Mouse (Mus musculus): ENCODE results near the gene Vmp1. TPM values are rescaled to one million over a fixed set of nuclear protein-coding genes. Genes with fewer than 3 reads are reported as not detected.

Vmp1 gene
- polyA plus RNA-seq, 1 experiment from 2014 or later: 88.7 TPM

GRCm38 (mm10) chr11:86610239-86610638 lies 73.4 kb downstream of the Vmp1 start:
- Histone ChIP-seq H3K4me2 (ENCODE audit: low read depth, severe bottlenecking) (no peak overlapping the region), H3K9ac (ENCODE audit: low read length) (no peak overlapping the region), H3K4me1 (ENCODE audit: control insufficient read depth, insufficient read depth, low read length) (no peaks in the 10 kb centered on the region), H3K36me3 (ENCODE audit: control insufficient read depth, insufficient read depth, low read length) (peaks cover 3% of the 10 kb centered on the region; the same call in 1 of the 2 replicates), H3K27ac (replicated peaks; ENCODE audit: low read depth, low read length) (no peak overlapping the region), H3K27me3 (ENCODE audit: control insufficient read depth, insufficient read depth, low read length) (no peaks in the 10 kb centered on the region), H3K4me3 (ENCODE audit: low read depth, low read length) (no peak overlapping the region), H3K9me3 (ENCODE audit: control insufficient read depth, low read length) (no peaks in the 10 kb centered on the region)
- WGBS: 92% methylated on average over 3 of the region's 3 CpGs
- ATAC-seq (ENCODE audit: insufficient number of reproducible peaks, low FRiP score, low TSS enrichment, low read depth) (no peak), DNase-seq (ENCODE audit: low spot score) (no peak)

- H3K9ac ChIP-seq (ENCODE audit: low read length): no peak overlapping the region
- no peaks in the 10 kb centered on the region for H3K9me3 ChIP-seq (ENCODE audit: control insufficient read depth, low read length)
- no peaks in the 10 kb centered on the region for H3K4me1 ChIP-seq (ENCODE audit: control insufficient read depth, insufficient read depth, low read length)
- H3K4me2 ChIP-seq (ENCODE audit: low read depth, severe bottlenecking): no peak overlapping the region
- ATAC-seq (ENCODE audit: insufficient number of reproducible peaks, low FRiP score, low TSS enrichment, low read depth) (no peak), DNase-seq (ENCODE audit: low spot score) (no peak)
- WGBS: 91% methylated on average over 2 of the region's 2 CpGs
- H3K4me3 ChIP-seq (ENCODE audit: low read depth, low read length): no peak overlapping the region
- peaks cover 3% of the 10 kb centered on the region; the same call in 1 of the 2 replicates for H3K36me3 ChIP-seq (ENCODE audit: control insufficient read depth, insufficient read depth, low read length)
- H3K27me3 ChIP-seq (ENCODE audit: control insufficient read depth, insufficient read depth, low read length): no peaks in the 10 kb centered on the region
- H3K27ac ChIP-seq (replicated peaks; ENCODE audit: low read depth, low read length): no peak overlapping the region
These were observed 75.8 kb downstream of the Vmp1 start for GRCm38 (mm10) chr11:86607808-86608350.

- Histone ChIP-seq H3K4me2 (ENCODE audit: low read depth, severe bottlenecking) (no peak overlapping the region), H3K9me3 (ENCODE audit: control insufficient read depth, low read length) (no peaks in the 10 kb centered on the region), H3K4me3 (ENCODE audit: low read depth, low read length) (no peak overlapping the region), H3K9ac (ENCODE audit: low read length) (no peak overlapping the region), H3K27me3 (ENCODE audit: control insufficient read depth, insufficient read depth, low read length) (no peaks in the 10 kb centered on the region), H3K27ac (replicated peaks; ENCODE audit: low read depth, low read length) (no peak overlapping the region), H3K36me3 (ENCODE audit: control insufficient read depth, insufficient read depth, low read length) (peaks cover 3% of the 10 kb centered on the region; the same call in 1 of the 2 replicates), H3K4me1 (ENCODE audit: control insufficient read depth, insufficient read depth, low read length) (no peaks in the 10 kb centered on the region)
- 89% methylated on average over 2 of the region's 2 CpGs for WGBS
- DNase-seq (ENCODE audit: low spot score) (no peak), ATAC-seq (ENCODE audit: insufficient number of reproducible peaks, low FRiP score, low TSS enrichment, low read depth) (no peak)
These were observed 76.9 kb downstream of the Vmp1 start for GRCm38 (mm10) chr11:86606621-86607339.

- DNase-seq (ENCODE audit: low spot score) (no peak), ATAC-seq (ENCODE audit: insufficient number of reproducible peaks, low FRiP score, low TSS enrichment, low read depth) (no peak)
- Histone ChIP-seq H3K27me3 (ENCODE audit: control insufficient read depth, insufficient read depth, low read length) (no peaks in the 10 kb centered on the region), H3K4me2 (ENCODE audit: low read depth, severe bottlenecking) (no peak overlapping the region), H3K4me3 (ENCODE audit: low read depth, low read length) (no peak overlapping the region), H3K9me3 (ENCODE audit: control insufficient read depth, low read length) (no peaks in the 10 kb centered on the region), H3K4me1 (ENCODE audit: control insufficient read depth, insufficient read depth, low read length) (no peaks in the 10 kb centered on the region), H3K27ac (replicated peaks; ENCODE audit: low read depth, low read length) (no peak overlapping the region), H3K9ac (ENCODE audit: low read length) (no peak overlapping the region), H3K36me3 (ENCODE audit: control insufficient read depth, insufficient read depth, low read length) (peaks cover 3% of the 10 kb centered on the region; the same call in 1 of the 2 replicates)
- 94% methylated on average over 5 of the region's 5 CpGs for WGBS
These were observed 78.7 kb downstream of the Vmp1 start for GRCm38 (mm10) chr11:86604732-86605520.

- H3K27ac ChIP-seq (replicated peaks; ENCODE audit: low read depth, low read length): no peak overlapping the region
- no peak for ATAC-seq (ENCODE audit: insufficient number of reproducible peaks, low FRiP score, low TSS enrichment, low read depth)
- no peak overlapping the region for H3K4me2 ChIP-seq (ENCODE audit: low read depth, severe bottlenecking)
- H3K4me1 ChIP-seq (ENCODE audit: control insufficient read depth, insufficient read depth, low read length): no peaks in the 10 kb centered on the region
- no peak for DNase-seq (ENCODE audit: low spot score)
- no peaks in the 10 kb centered on the region for H3K9me3 ChIP-seq (ENCODE audit: control insufficient read depth, low read length)
- H3K36me3 ChIP-seq (ENCODE audit: control insufficient read depth, insufficient read depth, low read length): peaks cover 3% of the 10 kb centered on the region; the same call in 1 of the 2 replicates
- 92% methylated on average over 3 of the region's 3 CpGs for WGBS
- H3K27me3 ChIP-seq (ENCODE audit: control insufficient read depth, insufficient read depth, low read length): no peaks in the 10 kb centered on the region
- H3K9ac ChIP-seq (ENCODE audit: low read length): no peak overlapping the region
- H3K4me3 ChIP-seq (ENCODE audit: low read depth, low read length): no peak overlapping the region
These were observed 79.3 kb downstream of the Vmp1 start for GRCm38 (mm10) chr11:86604289-86604688.

- no peak overlapping the region for H3K4me3 ChIP-seq (ENCODE audit: low read depth, low read length)
- H3K27me3 ChIP-seq (ENCODE audit: control insufficient read depth, insufficient read depth, low read length): no peaks in the 10 kb centered on the region
- DNase-seq (ENCODE audit: low spot score): no peak
- H3K27ac ChIP-seq (replicated peaks; ENCODE audit: low read depth, low read length): no peak overlapping the region
- H3K4me1 ChIP-seq (ENCODE audit: control insufficient read depth, insufficient read depth, low read length): no peaks in the 10 kb centered on the region
- H3K4me2 ChIP-seq (ENCODE audit: low read depth, severe bottlenecking): no peak overlapping the region
- ATAC-seq (ENCODE audit: insufficient number of reproducible peaks, low FRiP score, low TSS enrichment, low read depth): no peak
- no peaks in the 10 kb centered on the region for H3K9me3 ChIP-seq (ENCODE audit: control insufficient read depth, low read length)
- H3K36me3 ChIP-seq (ENCODE audit: control insufficient read depth, insufficient read depth, low read length): peaks cover 3% of the 10 kb centered on the region; the same call in 1 of the 2 replicates
- 77% methylated on average over 1 of the region's 1 CpGs for WGBS
- no peak overlapping the region for H3K9ac ChIP-seq (ENCODE audit: low read length)
These were observed 79.9 kb downstream of the Vmp1 start for GRCm38 (mm10) chr11:86603719-86604118.

GRCm38 (mm10) chr11:86602116-86602515 lies 81.5 kb downstream of the Vmp1 start:
- 68% methylated on average over 3 of the region's 3 CpGs for WGBS
- Histone ChIP-seq H3K4me3 (ENCODE audit: low read depth, low read length) (no peak overlapping the region), H3K4me2 (ENCODE audit: low read depth, severe bottlenecking) (no peak overlapping the region), H3K4me1 (ENCODE audit: control insufficient read depth, insufficient read depth, low read length) (no peaks in the 10 kb centered on the region), H3K9ac (ENCODE audit: low read length) (no peak overlapping the region), H3K27me3 (ENCODE audit: control insufficient read depth, insufficient read depth, low read length) (no peaks in the 10 kb centered on the region), H3K27ac (replicated peaks; ENCODE audit: low read depth, low read length) (no peak overlapping the region), H3K36me3 (ENCODE audit: control insufficient read depth, insufficient read depth, low read length) (peaks cover 3% of the 10 kb centered on the region; the same call in 1 of the 2 replicates), H3K9me3 (ENCODE audit: control insufficient read depth, low read length) (no peaks in the 10 kb centered on the region)
- DNase-seq (ENCODE audit: low spot score) (no peak), ATAC-seq (ENCODE audit: insufficient number of reproducible peaks, low FRiP score, low TSS enrichment, low read depth) (no peak)

GRCm38 (mm10) chr11:86600209-86600557 lies 83.5 kb downstream of the Vmp1 start:
- H3K27ac ChIP-seq (replicated peaks; ENCODE audit: low read depth, low read length): no peak overlapping the region
- H3K36me3 ChIP-seq (ENCODE audit: control insufficient read depth, insufficient read depth, low read length): no peaks in the 10 kb centered on the region
- no peaks in the 10 kb centered on the region for H3K4me1 ChIP-seq (ENCODE audit: control insufficient read depth, insufficient read depth, low read length)
- 81% methylated on average over 7 of the region's 7 CpGs for WGBS
- H3K9ac ChIP-seq (ENCODE audit: low read length): no peak overlapping the region
- no peaks in the 10 kb centered on the region for H3K9me3 ChIP-seq (ENCODE audit: control insufficient read depth, low read length)
- H3K4me2 ChIP-seq (ENCODE audit: low read depth, severe bottlenecking): no peak overlapping the region
- H3K4me3 ChIP-seq (ENCODE audit: low read depth, low read length): no peak overlapping the region
- no peak for DNase-seq (ENCODE audit: low spot score)
- no peak for ATAC-seq (ENCODE audit: insufficient number of reproducible peaks, low FRiP score, low TSS enrichment, low read depth)
- H3K27me3 ChIP-seq (ENCODE audit: control insufficient read depth, insufficient read depth, low read length): no peaks in the 10 kb centered on the region

Measured in limb, embryonic 11.5 days (tissue).